Mouse (Mus musculus): ENCODE measurements around the gene Tmbim4.

- TF ChIP-seq CTCF (IDR thresholded peaks at IDR 0.05; ENCODE audit: borderline replicate concordance, control insufficient read depth, extremely low read depth, insufficient read depth, low read length, poor library complexity) (no peak), POLR2A (IDR thresholded peaks at IDR 0.05; ENCODE audit: control insufficient read depth, extremely low read depth, insufficient read depth, low read length, poor library complexity) (no peak)
Observed at GRCm38 (mm10) chr10:120220776-120221175, 19.4 kb downstream of the Tmbim4 start.

Measured in thymus, adult 2 months (tissue).